ENCODE assay signal across 10 mouse cellular contexts in the genomic region with DNA sequence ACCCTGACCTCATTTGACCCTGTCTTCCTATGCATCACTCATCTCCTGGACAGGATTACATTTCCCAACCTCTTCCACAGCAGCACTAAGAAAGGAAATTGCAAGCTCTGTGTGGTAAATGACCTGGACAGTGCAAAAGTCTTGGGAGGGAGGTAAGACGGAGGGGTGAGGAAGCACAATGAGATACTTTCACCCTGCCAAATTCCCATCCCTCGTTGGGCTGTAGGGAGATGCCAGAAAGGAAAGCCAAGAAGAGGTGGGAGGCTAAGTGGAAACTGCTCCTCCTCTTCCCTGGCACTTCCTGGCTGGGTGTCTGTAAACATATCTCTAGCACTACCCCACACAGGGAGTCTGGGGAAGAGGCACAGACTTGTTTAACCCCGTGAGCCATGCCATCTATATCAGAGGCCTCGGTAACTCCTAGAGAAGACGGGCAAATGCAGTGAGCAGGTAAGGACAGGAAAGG.
A peak's percentile ranks its signal among the peaks of the same experiment; 100 is the strongest.
DNase-seq lines count a peak whose midpoint lies in the region; ATAC-seq and TF ChIP-seq lines count a peak whose summit lies in the region.
"Had no signal": no experiment of that assay in that cellular context is flagged by ENCODE, and none has a peak within 500 bp of the region (broad histone marks: within the 10 kb centered on the region; RNA-seq: fewer than 3 reads in every experiment).

No protein-coding gene starts in this region.

- H3K4me3 ChIP-seq in intestine, embryonic 14.5 days (ENCODE audit: low read depth, low read length) = no peak overlapping the region
- no peak overlapping the region for H3K4me3 ChIP-seq in intestine, embryonic 15.5 days (replicated peaks)
- H3K4me3 ChIP-seq in hindbrain, embryonic 15.5 days = no peak overlapping the region
- no peak overlapping the region for H3K4me3 ChIP-seq in limb, embryonic 14.5 days (replicated peaks; ENCODE audit: low read length)
- H3K4me3 ChIP-seq: embryonic facial prominence, embryonic 13.5 days; limb, embryonic 13.5 days had no signal

- H3K9ac ChIP-seq in intestine, embryonic 14.5 days (ENCODE audit: low read length) = no peak overlapping the region
- H3K9ac ChIP-seq in intestine, embryonic 15.5 days = no peak overlapping the region
- H3K9ac ChIP-seq in hindbrain, embryonic 15.5 days = no peak overlapping the region
- no peak overlapping the region for H3K9ac ChIP-seq in limb, embryonic 14.5 days (ENCODE audit: low read depth, low read length, severe bottlenecking)
- H3K9ac ChIP-seq: embryonic facial prominence, embryonic 13.5 days; limb, embryonic 13.5 days had no signal

- WGBS in intestine, embryonic 14.5 days = 76% methylated on average over 5 of the region's 5 CpGs
- 73% methylated on average over 5 of the region's 5 CpGs for WGBS in intestine, embryonic 15.5 days
- WGBS in hindbrain, embryonic 15.5 days = 84% methylated on average over 5 of the region's 5 CpGs
- 80% methylated on average over 5 of the region's 5 CpGs for WGBS in limb, embryonic 14.5 days

- no peak overlapping the region for H3K27ac ChIP-seq in intestine, embryonic 14.5 days (ENCODE audit: low read depth)
- no peak overlapping the region for H3K27ac ChIP-seq in intestine, embryonic 15.5 days
- H3K27ac ChIP-seq in hindbrain, embryonic 15.5 days (replicated peaks) = peak overlapping the region; percentile 42; the same call in 1 of the 2 replicates
- 0 out of 2 replicates have a peak overlapping the region, but pooled peaks have one; percentile 13 for H3K27ac ChIP-seq in limb, embryonic 14.5 days (replicated peaks; ENCODE audit: low read depth, low read length)
- H3K27ac ChIP-seq: embryonic facial prominence, embryonic 13.5 days; limb, embryonic 13.5 days had no signal

- no peaks in the 10 kb centered on the region for H3K27me3 ChIP-seq in intestine, embryonic 14.5 days (replicated peaks; ENCODE audit: control insufficient read depth, insufficient read depth, low read length)
- H3K27me3 ChIP-seq in intestine, embryonic 15.5 days (replicated peaks) = no peaks in the 10 kb centered on the region
- H3K27me3 ChIP-seq in hindbrain, embryonic 15.5 days = no peaks in the 10 kb centered on the region
- H3K27me3 ChIP-seq in limb, embryonic 14.5 days (ENCODE audit: control insufficient read depth, insufficient read depth, low read length) = no peaks in the 10 kb centered on the region
- H3K27me3 ChIP-seq: embryonic facial prominence, embryonic 13.5 days; limb, embryonic 13.5 days had no signal

- DNase-seq in intestine, embryonic 14.5 days (ENCODE audit: low spot score) = peak; percentile 47
- peak; percentile 52 for DNase-seq in gonadal fat pad, adult 2 months (ENCODE audit: low read depth)
- DNase-seq in limb, embryonic 14.5 days (ENCODE audit: low spot score) = no peak
- DNase-seq in spleen, postnatal 14 days (ENCODE audit: low spot score in 2 of 2) = no peak
- DNase-seq in gastrocnemius, postnatal 25 days = no peak
- no peak for DNase-seq in embryo, embryonic 11 days

- H3K36me3 ChIP-seq in intestine, embryonic 14.5 days (ENCODE audit: control insufficient read depth, insufficient read depth, low read length) = no peaks in the 10 kb centered on the region
- no peaks in the 10 kb centered on the region for H3K36me3 ChIP-seq in intestine, embryonic 15.5 days
- no peaks in the 10 kb centered on the region for H3K36me3 ChIP-seq in hindbrain, embryonic 15.5 days
- H3K36me3 ChIP-seq in limb, embryonic 14.5 days (ENCODE audit: control insufficient read depth, insufficient read depth, low read length) = peaks cover 5% of the 10 kb centered on the region; the same call in 1 of the 2 replicates

- no peak overlapping the region for H3K4me2 ChIP-seq in intestine, embryonic 14.5 days (ENCODE audit: low read length)
- no peak overlapping the region for H3K4me2 ChIP-seq in intestine, embryonic 15.5 days (replicated peaks)
- H3K4me2 ChIP-seq in hindbrain, embryonic 15.5 days = no peak overlapping the region
- no peak overlapping the region for H3K4me2 ChIP-seq in limb, embryonic 14.5 days (replicated peaks; ENCODE audit: low read depth, low read length, severe bottlenecking)
- H3K4me2 ChIP-seq: embryonic facial prominence, embryonic 13.5 days; limb, embryonic 13.5 days had no signal

- H3K9me3 ChIP-seq in intestine, embryonic 14.5 days (ENCODE audit: control insufficient read depth, low read length) = no peaks in the 10 kb centered on the region
- H3K9me3 ChIP-seq in intestine, embryonic 15.5 days = no peaks in the 10 kb centered on the region
- no peaks in the 10 kb centered on the region for H3K9me3 ChIP-seq in hindbrain, embryonic 15.5 days
- H3K9me3 ChIP-seq in limb, embryonic 14.5 days (ENCODE audit: control insufficient read depth, low read length) = 0 out of 2 replicates have a peak, but pooled peaks cover 4% of the 10 kb centered on the region
- H3K9me3 ChIP-seq: embryonic facial prominence, embryonic 13.5 days had no signal

- no peak for TF ChIP-seq POLR2A in limb, embryonic 14.5 days (IDR thresholded peaks at IDR 0.05; ENCODE audit: borderline replicate concordance, extremely low read depth, insufficient read depth, insufficient read length)

- no peak for ATAC-seq in intestine, embryonic 14.5 days (replicated peaks; ENCODE audit: low FRiP score, low TSS enrichment, low read depth)
- no peak; the same call in 1 of the 2 replicates for ATAC-seq in intestine, embryonic 15.5 days
- ATAC-seq in hindbrain, embryonic 15.5 days (ENCODE audit: low FRiP score, low read depth) = no peak; the same call in 1 of the 2 replicates
- ATAC-seq in limb, embryonic 14.5 days (ENCODE audit: low FRiP score, low read depth) = no peak

- peaks cover 9% of the 10 kb centered on the region; the same call in 1 of the 2 replicates for H3K4me1 ChIP-seq in intestine, embryonic 14.5 days (replicated peaks; ENCODE audit: control insufficient read depth, insufficient read depth, low read length)
- H3K4me1 ChIP-seq in intestine, embryonic 15.5 days (replicated peaks) = no peaks in the 10 kb centered on the region
- H3K4me1 ChIP-seq in hindbrain, embryonic 15.5 days (replicated peaks) = peaks cover 14% of the 10 kb centered on the region
- peaks cover 10% of the 10 kb centered on the region for H3K4me1 ChIP-seq in limb, embryonic 14.5 days (ENCODE audit: control insufficient read depth, insufficient read depth, low read length)

Comparison
In these comparisons a context has a peak if more than half of its experiments do, and no peak if none do; other contexts are left out.
1. DNase-seq: peak in intestine, embryonic 14.5 days (single experiment) and gonadal fat pad, adult 2 months (single experiment); none in limb, embryonic 14.5 days (single experiment), spleen, postnatal 14 days (0 of 2), gastrocnemius, postnatal 25 days (single experiment) and embryo, embryonic 11 days (single experiment).
2. H3K27ac ChIP-seq: peak in hindbrain, embryonic 15.5 days (single experiment) and limb, embryonic 14.5 days (single experiment); none in intestine, embryonic 14.5 days (single experiment) and intestine, embryonic 15.5 days (single experiment).